Mouse (Mus musculus) MEL (cell line): ENCODE measurements at regions not wholly inside any gene's neighbourhood (a gene's known extent, or its start where the extent isn't known, plus 50 kb on each side); places are given as distances from the start of the nearest gene placed in this dataset.

Experiments used
- DNase-seq: peaks from one replicate; pipeline ENCODE4 v3.0.0; 2011; ENCODE audit warnings: low read depth, low spot score
- H3K27ac ChIP-seq: 2 replicates; pipeline ENCODE4 v1.5.1; 2012; ENCODE audit warnings: low read depth, mild to moderate bottlenecking, control low read depth, low read length, moderate library complexity; ENCODE audit not compliant: control insufficient read depth
- H3K27me3 ChIP-seq, 2 experiments: fragments of 150-350 bp in 1 of 2; sonication (generic) in 1 of 2; 2 replicates each; pipeline ENCODE4 v1.6.1; 2012; ENCODE audit warnings: low read length in 2 of 2, mild to moderate bottlenecking in 2 of 2, improper control_type of control experiment in 1 of 2, moderate library complexity in 1 of 2; ENCODE audit not compliant: insufficient read depth in 2 of 2, control insufficient read depth in 1 of 2
- H3K36me3 ChIP-seq, 2 experiments: 2 replicates each; pipeline ENCODE4 v1.6.1; 2012 to 2014; ENCODE audit warnings: low read length in 2 of 2, improper control_type of control experiment in 1 of 2, inconsistent platforms in 1 of 2, mild to moderate bottlenecking in 1 of 2; ENCODE audit not compliant: insufficient read depth in 2 of 2, control insufficient read depth in 1 of 2
- H3K4me1 ChIP-seq, 2 experiments: fragments of 150-350 bp in 1 of 2; sonication (generic) in 1 of 2; 2 replicates each; pipeline ENCODE4 v1.6.1; 2012; ENCODE audit warnings: low read length in 2 of 2, improper control_type of control experiment in 1 of 2, mild to moderate bottlenecking in 1 of 2; ENCODE audit not compliant: insufficient read depth in 2 of 2, control insufficient read depth in 1 of 2
- H3K4me3 ChIP-seq, 2 experiments: fragments of 150-350 bp in 1 of 2; sonication (generic) in 1 of 2; 2 replicates each; pipeline ENCODE4 v1.5.1; 2012; ENCODE audit warnings: low read depth in 2 of 2, low read length in 2 of 2, mild to moderate bottlenecking in 2 of 2, moderate library complexity in 2 of 2, control low read depth in 1 of 2, improper control_type of control experiment in 1 of 2; ENCODE audit not compliant: control insufficient read depth in 1 of 2, insufficient read depth in 1 of 2
- H3K79me2 ChIP-seq: 2 replicates; pipeline ENCODE4 v1.6.1; 2012; ENCODE audit warnings: mild to moderate bottlenecking, low read length, moderate library complexity; ENCODE audit not compliant: control insufficient read depth, poor library complexity, insufficient read depth
- H3K9ac ChIP-seq: 2 replicates; pipeline ENCODE4 v1.6.1; 2012; ENCODE audit warnings: low read depth, mild to moderate bottlenecking, control low read depth, low read length, moderate library complexity; ENCODE audit not compliant: control insufficient read depth, poor library complexity, severe bottlenecking
- H3K9me3 ChIP-seq: fragments of 150-350 bp; sonication (generic); replicated peaks from 2 replicates; pipeline ENCODE4 v1.6.1; 2012; ENCODE audit warnings: mild to moderate bottlenecking, low read length, improper control_type of control experiment, moderate library complexity; ENCODE audit not compliant: insufficient read depth
- CHD1 ChIP-seq: IDR thresholded peaks from 2 replicates; pipeline ENCODE4 v1.6.1; 2012; ENCODE audit warnings: low read depth, mild to moderate bottlenecking, inconsistent platforms, low read length, improper control_type of control experiment
- CHD2 ChIP-seq: IDR thresholded peaks from 2 replicates; pipeline ENCODE4 v1.6.1; 2011; ENCODE audit warnings: low read length, improper control_type of control experiment
- E2F4 ChIP-seq: IDR thresholded peaks from 2 replicates; pipeline ENCODE4 v1.6.1; 2011; ENCODE audit warnings: low read depth, low read length, improper control_type of control experiment, borderline replicate concordance
- ELF1 ChIP-seq: IDR thresholded peaks from 2 replicates; pipeline ENCODE4 v1.6.1; 2014; ENCODE audit warnings: low read depth, mild to moderate bottlenecking, inconsistent platforms, low read length, improper control_type of control experiment, moderate library complexity
- GABPA ChIP-seq: IDR thresholded peaks from 2 replicates; pipeline ENCODE4 v1.6.1; 2012; ENCODE audit warnings: low read depth, mild to moderate bottlenecking, inconsistent platforms, low read length, improper control_type of control experiment, moderate library complexity
- GATA1 ChIP-seq: IDR thresholded peaks from 2 replicates; pipeline ENCODE4 v1.6.1; 2011; ENCODE audit warnings: low read depth, low read length, improper control_type of control experiment
- KAT2A ChIP-seq: conservative IDR thresholded peaks from 2 replicates; pipeline ENCODE4 v1.6.1; 2012; ENCODE audit warnings: low read depth, low read length, improper control_type of control experiment, inconsistent platforms
- MAFK ChIP-seq: IDR thresholded peaks from 2 replicates; pipeline ENCODE4 v1.6.1; 2011; ENCODE audit warnings: low read depth, mild to moderate bottlenecking, low read length, improper control_type of control experiment, borderline replicate concordance
- MAZ ChIP-seq: IDR thresholded peaks from 2 replicates; pipeline ENCODE4 v1.6.1; 2012; ENCODE audit warnings: low read depth, mild to moderate bottlenecking, inconsistent platforms, low read length, improper control_type of control experiment
- MEF2A ChIP-seq: IDR thresholded peaks from 2 replicates; pipeline ENCODE4 v1.6.1; 2014; ENCODE audit warnings: low read depth, mild to moderate bottlenecking, inconsistent platforms, low read length, improper control_type of control experiment; ENCODE audit not compliant: poor library complexity, insufficient replicate concordance, severe bottlenecking; ENCODE audit errors: extremely low read depth
- MYB ChIP-seq: IDR thresholded peaks from 2 replicates; pipeline ENCODE4 v1.6.1; 2011; ENCODE audit warnings: mild to moderate bottlenecking, low read depth, low read length, improper control_type of control experiment
- NELFE ChIP-seq: IDR thresholded peaks from 2 replicates; pipeline ENCODE4 v1.6.1; 2011; ENCODE audit warnings: low read depth, low read length, improper control_type of control experiment
- POLR2AphosphoS5 ChIP-seq: IDR thresholded peaks from 2 replicates; pipeline ENCODE4 v1.6.1; 2012; ENCODE audit warnings: low read depth, borderline replicate concordance, mild to moderate bottlenecking, inconsistent platforms, low read length, moderate library complexity, mixed read lengths
- TBP ChIP-seq: IDR thresholded peaks from 2 replicates; pipeline ENCODE4 v1.8.0; 2011; ENCODE audit warnings: low read depth, low read length, improper control_type of control experiment
- TCF12 ChIP-seq: IDR thresholded peaks from 2 replicates; pipeline ENCODE4 v1.6.1; 2014; ENCODE audit warnings: low read depth, mild to moderate bottlenecking, inconsistent platforms, low read length, improper control_type of control experiment, moderate library complexity
- UBTF ChIP-seq: IDR thresholded peaks from 2 replicates; pipeline ENCODE4 v1.6.1; 2012; ENCODE audit warnings: low read depth, mild to moderate bottlenecking, inconsistent platforms, low read length, improper control_type of control experiment, moderate library complexity, borderline replicate concordance; ENCODE audit not compliant: insufficient read depth
- ZKSCAN1 ChIP-seq: IDR thresholded peaks from 2 replicates; pipeline ENCODE4 v1.6.1; 2012; ENCODE audit warnings: low read depth, mild to moderate bottlenecking, inconsistent platforms, low read length, improper control_type of control experiment, moderate library complexity
- ZNF384 ChIP-seq: IDR thresholded peaks from 2 replicates; pipeline ENCODE4 v1.6.1; 2012; ENCODE audit warnings: low read depth, mild to moderate bottlenecking, inconsistent platforms, low read length, improper control_type of control experiment

DNA sequence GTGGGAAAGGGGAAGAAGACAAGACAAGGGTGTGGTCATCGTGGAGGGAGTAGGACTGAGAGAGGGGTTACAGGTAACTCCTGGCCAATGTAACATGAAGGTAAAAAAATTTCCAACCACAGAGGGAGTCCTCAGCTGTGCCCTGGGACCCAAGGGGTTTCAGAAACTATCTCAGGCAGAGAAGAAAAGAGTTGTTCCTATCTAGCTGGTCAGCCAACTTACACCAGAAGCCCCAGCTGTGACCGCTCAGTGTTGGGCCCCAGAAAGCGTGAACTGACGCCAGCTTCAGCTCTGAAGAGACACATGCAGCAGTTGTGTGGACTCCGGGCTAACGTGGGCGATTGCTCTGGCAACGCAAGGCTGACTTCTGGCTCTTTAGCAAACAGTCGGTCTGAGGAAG, 52.2 kb downstream of the Rhob start:
- H3K27ac ChIP-seq = no peak overlapping the region
- no peaks in the 10 kb centered on the region for H3K9me3 ChIP-seq
- H3K4me1 ChIP-seq = no peaks in the 10 kb centered on the region
- no peak overlapping the region for H3K4me3 ChIP-seq
- H3K36me3 ChIP-seq = no peaks in the 10 kb centered on the region
- no peaks in the 10 kb centered on the region for H3K27me3 ChIP-seq
- no peak overlapping the region for H3K9ac ChIP-seq
- no peak for DNase-seq
- TF ChIP-seq ZKSCAN1 (no peak), E2F4 (no peak), MAZ (no peak), TBP (no peak), MAFK (no peak), MEF2A (no peak)
- H3K79me2 ChIP-seq = no peaks in the 10 kb centered on the region

- DNase-seq = no peak
- TF ChIP-seq KAT2A (no peak), GABPA (no peak), MAZ (no peak), ELF1 (no peak), TCF12 (no peak), POLR2AphosphoS5 (no peak), MYB (no peak), CHD2 (no peak)
- Histone ChIP-seq H3K27ac (no peak overlapping the region), H3K4me3 (no peak overlapping the region), H3K79me2 (no peaks in the 10 kb centered on the region), H3K9ac (no peak overlapping the region), H3K36me3 (no peaks in the 10 kb centered on the region), H3K27me3 (no peaks in the 10 kb centered on the region), H3K4me1 (no peaks in the 10 kb centered on the region), H3K9me3 (no peaks in the 10 kb centered on the region)
These were observed 52.8 kb downstream of the Rhob start for GRCm38 (mm10) chr12:8447025-8447424.

GRCm38 (mm10) chr12:8444975-8445853, 54.6 kb downstream of the Rhob start:
- Histone ChIP-seq H3K36me3 (no peaks in the 10 kb centered on the region), H3K27me3 (no peaks in the 10 kb centered on the region), H3K9ac (no peak overlapping the region), H3K9me3 (no peaks in the 10 kb centered on the region), H3K79me2 (no peaks in the 10 kb centered on the region), H3K4me1 (no peaks in the 10 kb centered on the region), H3K4me3 (no peak overlapping the region), H3K27ac (no peak overlapping the region)
- no peak for DNase-seq
- TF ChIP-seq ZNF384 (no peak), GATA1 (no peak), UBTF (no peak), CHD1 (no peak), NELFE (no peak)
